Mouse (Mus musculus) kidney, adult 2 months (tissue): ENCODE data around the gene Rpgr.

Experiments
- CTCF ChIP-seq: fragments of 200-500 bp; conservative IDR thresholded peaks from 2 replicates; pipeline ENCODE4 v1.5.1; 2011; ENCODE audit warnings: low read depth, mild to moderate bottlenecking, control low read depth, low read length, moderate library complexity, mixed read lengths; ENCODE audit not compliant: insufficient read depth, insufficient read length
- POLR2A ChIP-seq: fragments of 200-500 bp; IDR thresholded peaks from one replicate; pipeline ENCODE4 v1.6.1; 2011; ENCODE audit warnings: low read depth, low read length, control low read depth

DNA sequence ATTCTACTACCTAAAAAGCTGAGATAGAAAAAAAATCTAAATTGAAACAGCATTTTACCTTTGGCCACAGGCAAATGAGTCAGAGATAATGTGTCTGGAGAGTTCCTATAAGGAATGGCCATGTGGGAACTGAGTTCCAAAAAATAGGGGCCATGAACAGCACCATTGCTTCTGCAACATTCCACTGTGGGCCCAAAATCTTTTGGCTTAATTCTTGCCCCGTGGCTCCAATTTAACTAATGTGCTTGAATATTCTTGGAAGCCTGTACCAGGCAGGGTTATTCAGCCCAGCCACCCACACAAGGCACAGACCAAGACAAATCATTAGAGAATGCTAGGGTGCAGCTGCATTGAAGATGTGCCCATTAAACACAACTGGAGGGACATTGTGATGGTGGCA lies 106.0 kb downstream of the Rpgr start:
- TF ChIP-seq CTCF (no peak), POLR2A (no peak)
